Mouse (Mus musculus) embryonic facial prominence, embryonic 15.5 days (tissue): Measurements from ENCODE around the gene Asb2. TPM values are rescaled to one million over a fixed set of nuclear protein-coding genes. Genes with fewer than 3 reads are reported as not detected.

ENCODE experiments used
- ATAC-seq: fragments of 200-750 bp; cut with Nextera tagmentation; 2 replicates; pipeline ENCODE4 v1.8.0; 2017; ENCODE audit warnings: low read depth, moderate TSS enrichment; ENCODE audit not compliant: insufficient number of reproducible peaks, low FRiP score, low TSS enrichment
- H3K27ac ChIP-seq: fragments of 300-500 bp; sonication (generic); replicated peaks from 2 replicates; pipeline ENCODE4 v1.5.1; 2015; ENCODE audit warnings: mild to moderate bottlenecking, inconsistent platforms
- H3K27me3 ChIP-seq: fragments of 300-500 bp; sonication (generic); 2 replicates; pipeline ENCODE4 v1.6.1; 2015; ENCODE audit warnings: inconsistent platforms
- H3K36me3 ChIP-seq: fragments of 300-500 bp; sonication (generic); 2 replicates; pipeline ENCODE4 v1.6.1; 2015; ENCODE audit warnings: mild to moderate bottlenecking, inconsistent platforms
- H3K4me1 ChIP-seq: fragments of 300-500 bp; sonication (generic); 2 replicates; pipeline ENCODE4 v1.6.1; 2015; ENCODE audit warnings: inconsistent platforms
- H3K4me2 ChIP-seq: fragments of 300-500 bp; sonication (generic); replicated peaks from 2 replicates; pipeline ENCODE4 v1.6.1; 2015; ENCODE audit warnings: mild to moderate bottlenecking, inconsistent platforms
- H3K4me3 ChIP-seq: fragments of 300-500 bp; sonication (generic); replicated peaks from 2 replicates; pipeline ENCODE4 v1.5.1; 2015; ENCODE audit warnings: mild to moderate bottlenecking, inconsistent platforms
- H3K9ac ChIP-seq: fragments of 300-500 bp; sonication (generic); 2 replicates; pipeline ENCODE4 v1.6.1; 2015; ENCODE audit warnings: inconsistent platforms
- H3K9me3 ChIP-seq: fragments of 300-500 bp; sonication (generic); replicated peaks from 2 replicates; pipeline ENCODE4 v1.6.1; 2016; ENCODE audit warnings: inconsistent platforms
- WGBS: fragments of 180-500 bp; shearing (Covaris S2); methylation state at CpG from one replicate; pipeline ENCODE4 v1.1.7; 2015; 5-methylcytosine and 5-hydroxymethylcytosine counted together
- polyA plus RNA-seq: library from polyadenylated mRNA; unstranded; fragments of >200 nt; fragmentation: Nextera tagmentation; extraction: Ambion mirVana; gene quantifications from 2 replicates; pipeline ENCODE4 v1.2.1, GENCODE M21; 2015

Asb2 gene
- polyA plus RNA-seq, 1 experiment from 2014 or later: 7.5 TPM

DNA sequence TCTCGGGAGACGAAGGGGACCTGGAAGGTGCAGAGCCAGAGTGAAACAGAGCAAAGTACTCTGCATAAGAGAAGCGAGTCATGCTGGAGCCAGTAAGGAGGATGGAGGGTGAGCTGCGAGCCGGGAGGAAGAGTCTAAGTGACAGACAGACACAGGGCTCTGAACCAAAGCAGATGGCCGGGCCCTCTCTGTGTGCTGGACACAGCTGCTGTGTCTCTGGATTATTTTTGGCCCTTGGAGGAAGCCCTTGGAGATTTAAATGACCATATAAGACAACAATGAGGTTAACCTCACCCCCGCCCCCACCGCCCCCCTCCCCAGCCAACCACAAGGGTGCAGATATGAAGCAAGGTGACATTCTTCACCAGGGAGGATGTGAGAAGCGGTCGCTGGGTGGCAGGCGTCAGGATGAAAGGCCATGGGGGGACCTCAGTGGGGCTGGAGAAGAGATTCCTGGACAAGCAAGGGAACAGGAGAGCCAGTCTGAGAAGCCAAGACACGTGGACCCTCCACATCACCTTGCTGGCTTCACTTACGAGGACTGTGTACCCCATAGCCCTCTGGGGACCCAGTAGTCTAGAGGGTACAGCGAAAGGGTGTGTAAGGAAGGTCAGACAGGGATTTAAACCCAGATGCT, 17.5 kb downstream of the Asb2 start:
- 68% methylated on average over 14 of the region's 14 CpGs for WGBS
- H3K27ac ChIP-seq: no peak overlapping the region

DNA sequence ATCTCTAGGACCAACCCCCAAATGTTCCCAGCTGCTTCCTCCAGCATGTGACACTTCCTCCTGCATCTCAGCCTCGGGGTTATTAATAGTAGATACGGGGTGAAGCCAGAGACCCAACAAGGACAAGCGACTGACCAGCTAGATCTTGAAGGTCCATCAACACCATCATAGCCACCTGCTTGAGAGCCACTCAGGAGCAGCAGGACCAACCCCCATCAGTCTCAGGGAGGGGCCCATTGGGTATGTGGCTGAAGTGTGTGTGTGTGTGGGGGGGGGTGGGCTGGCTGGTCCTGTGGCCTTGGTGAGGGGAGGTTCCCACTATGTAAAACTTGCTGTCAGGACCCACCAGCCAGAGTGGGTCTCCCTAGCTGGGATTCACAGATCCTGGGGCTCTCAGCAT, 19.0 kb downstream of the Asb2 start:
- no peaks in the 10 kb centered on the region for H3K36me3 ChIP-seq
- no peaks in the 10 kb centered on the region for H3K9me3 ChIP-seq
- no peaks in the 10 kb centered on the region for H3K27me3 ChIP-seq
- WGBS: 76% methylated on average over 3 of the region's 3 CpGs
- H3K4me1 ChIP-seq: no peaks in the 10 kb centered on the region
- no peak for ATAC-seq
- no peak overlapping the region for H3K9ac ChIP-seq
- H3K4me3 ChIP-seq: no peak overlapping the region
- H3K4me2 ChIP-seq: no peak overlapping the region
- H3K27ac ChIP-seq: no peak overlapping the region

More for the DNA sequence above, 17.5 kb downstream of the Asb2 start:
- Histone ChIP-seq H3K9me3 (no peaks in the 10 kb centered on the region), H3K4me3 (no peak overlapping the region), H3K4me1 (no peaks in the 10 kb centered on the region), H3K9ac (no peak overlapping the region), H3K4me2 (no peak overlapping the region), H3K36me3 (no peaks in the 10 kb centered on the region), H3K27me3 (no peaks in the 10 kb centered on the region)
- ATAC-seq: no peak

DNA sequence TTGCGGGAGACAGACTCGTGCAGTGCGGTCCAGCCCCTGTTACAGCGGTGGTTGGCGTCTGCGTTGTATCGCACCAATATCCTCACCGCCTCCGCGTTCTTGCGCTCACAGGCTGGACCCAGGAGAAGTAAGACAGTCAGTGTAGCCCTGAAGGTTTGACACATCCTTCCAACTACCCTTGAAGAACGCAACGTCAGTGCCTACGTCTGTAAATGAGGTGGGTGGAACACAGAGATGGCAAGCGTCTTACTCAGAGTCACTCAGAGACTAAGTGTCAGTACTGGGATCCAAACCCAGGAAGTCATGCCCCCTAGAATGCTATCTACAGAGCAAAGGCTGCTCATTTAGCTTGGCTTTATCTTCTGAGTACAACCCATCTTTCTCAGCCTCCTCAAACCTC, 22.4 kb downstream of the Asb2 start:
- Histone ChIP-seq H3K4me3 (no peak overlapping the region), H3K9ac (no peak overlapping the region), H3K27me3 (no peaks in the 10 kb centered on the region), H3K36me3 (no peaks in the 10 kb centered on the region), H3K27ac (no peak overlapping the region), H3K4me2 (no peak overlapping the region), H3K9me3 (no peaks in the 10 kb centered on the region), H3K4me1 (no peaks in the 10 kb centered on the region)
- WGBS: 93% methylated on average over 15 of the region's 15 CpGs
- ATAC-seq: no peak

DNA sequence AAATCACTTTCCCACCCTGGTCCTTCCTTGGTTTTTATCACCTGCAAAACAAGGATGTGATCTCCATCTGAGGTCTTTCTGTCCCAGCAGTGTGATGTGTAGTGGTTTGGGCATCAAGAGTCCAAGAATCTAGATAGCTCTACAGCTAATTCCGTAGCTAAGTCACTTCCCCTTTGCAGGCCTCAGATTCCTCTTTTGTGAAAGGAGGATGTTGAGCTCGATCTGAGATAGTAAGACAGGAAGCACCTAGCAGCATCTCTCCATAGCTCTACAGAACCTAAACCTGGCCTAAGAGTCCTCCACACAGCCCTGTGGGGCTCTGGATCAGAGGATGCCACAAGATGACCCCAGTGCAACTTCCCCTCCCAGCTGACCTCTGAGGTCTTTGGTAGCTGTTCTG, 22.9 kb downstream of the Asb2 start:
- H3K4me1 ChIP-seq: no peaks in the 10 kb centered on the region
- H3K9me3 ChIP-seq: no peaks in the 10 kb centered on the region
- no peaks in the 10 kb centered on the region for H3K36me3 ChIP-seq
- H3K27me3 ChIP-seq: no peaks in the 10 kb centered on the region
- 79% methylated on average over 2 of the region's 2 CpGs for WGBS
- H3K9ac ChIP-seq: no peak overlapping the region
- no peak overlapping the region for H3K4me3 ChIP-seq
- no peak overlapping the region for H3K27ac ChIP-seq
- no peak for ATAC-seq
- no peak overlapping the region for H3K4me2 ChIP-seq

DNA sequence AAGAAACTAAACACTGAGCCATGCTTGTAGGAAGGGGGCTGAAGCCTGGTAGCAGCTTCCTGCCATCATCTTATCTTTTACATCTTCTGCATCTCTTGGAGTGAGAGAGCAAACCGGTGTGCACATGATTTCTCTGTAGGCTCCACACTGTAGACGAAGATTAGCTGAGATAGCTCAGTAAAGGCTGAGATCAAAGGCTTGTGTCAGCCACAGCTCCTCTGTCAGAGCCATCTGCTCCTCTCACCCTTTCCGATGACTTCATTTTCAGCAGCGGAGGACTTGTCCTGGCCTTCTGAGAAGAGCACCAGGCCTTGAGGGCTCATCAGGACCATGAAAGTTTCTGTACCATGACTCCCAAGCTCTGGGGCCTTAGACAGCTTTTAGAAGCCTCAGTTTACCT, 24.3 kb downstream of the Asb2 start:
- H3K4me1 ChIP-seq: no peaks in the 10 kb centered on the region
- WGBS: 55% methylated on average over 4 of the region's 4 CpGs
- no peak overlapping the region for H3K4me3 ChIP-seq
- no peak overlapping the region for H3K4me2 ChIP-seq
- H3K27me3 ChIP-seq: no peaks in the 10 kb centered on the region
- no peaks in the 10 kb centered on the region for H3K9me3 ChIP-seq
- no peaks in the 10 kb centered on the region for H3K36me3 ChIP-seq
- no peak overlapping the region for H3K27ac ChIP-seq
- no peak overlapping the region for H3K9ac ChIP-seq
- ATAC-seq: no peak

DNA sequence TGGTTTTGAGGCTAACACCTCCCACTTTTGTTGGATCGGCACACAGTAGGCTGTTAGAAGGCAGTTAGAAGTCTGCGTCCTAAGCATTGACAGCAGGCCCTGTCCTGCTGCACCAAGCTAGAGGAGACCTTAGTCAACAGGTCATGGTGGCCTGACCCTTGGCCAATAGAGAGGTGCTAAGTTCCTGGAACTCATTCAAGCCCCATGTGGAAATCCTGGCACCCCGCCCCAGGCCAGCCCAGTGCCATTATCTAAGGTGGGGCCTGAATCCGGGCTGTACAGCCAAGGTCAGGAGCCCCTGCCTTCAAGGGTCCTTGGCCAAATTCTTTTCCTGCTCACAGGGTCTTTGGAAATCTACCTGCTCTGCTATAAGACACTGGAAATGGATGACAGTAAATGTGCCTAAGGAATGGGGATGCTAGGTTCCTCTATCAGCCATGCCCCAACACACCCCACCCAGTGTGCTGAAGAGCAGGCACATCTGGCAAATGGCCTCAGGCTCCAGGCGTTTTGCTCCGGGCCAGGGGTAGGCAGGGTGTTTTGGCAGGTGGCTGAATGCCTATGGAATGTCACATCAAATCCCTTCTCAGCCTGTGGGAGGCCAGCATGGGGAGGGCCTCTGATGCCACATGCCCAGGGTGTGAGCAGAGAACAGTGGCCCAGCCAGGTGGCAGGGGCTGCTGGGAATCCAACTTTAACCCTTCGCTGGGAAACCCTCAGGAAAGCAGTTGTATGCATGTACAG, 27.2 kb downstream of the Asb2 start:
- Histone ChIP-seq H3K4me2 (no peak overlapping the region), H3K36me3 (no peaks in the 10 kb centered on the region), H3K4me3 (no peak overlapping the region), H3K27me3 (peaks cover 16% of the 10 kb centered on the region), H3K9me3 (no peaks in the 10 kb centered on the region), H3K9ac (no peak overlapping the region), H3K27ac (no peak overlapping the region), H3K4me1 (peaks cover 7% of the 10 kb centered on the region)
- WGBS: 49% methylated on average over 7 of the region's 7 CpGs
- ATAC-seq: no peak

DNA sequence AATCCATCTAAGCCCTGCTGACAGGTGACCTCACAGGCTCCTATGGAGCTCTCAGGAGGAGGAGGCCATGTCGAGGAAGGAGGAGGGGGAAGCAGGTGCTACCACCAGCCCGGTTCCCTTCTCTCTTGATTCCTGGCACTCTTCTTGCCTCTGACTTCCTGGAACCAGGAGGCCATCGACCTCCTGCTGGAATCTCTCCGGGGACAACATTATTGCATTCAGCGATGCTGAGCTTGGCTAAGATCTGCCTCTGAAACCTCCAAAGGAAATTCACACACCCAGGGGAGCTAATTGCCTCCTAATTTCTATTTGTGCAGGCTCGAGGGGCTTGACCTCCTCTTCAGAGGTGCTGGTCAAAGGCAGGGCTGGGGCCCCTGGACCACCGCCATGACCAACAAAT, 28.7 kb downstream of the Asb2 start:
- no peak for ATAC-seq
- H3K4me1 ChIP-seq: peaks cover 7% of the 10 kb centered on the region
- no peak overlapping the region for H3K27ac ChIP-seq
- 22% methylated on average over 7 of the region's 7 CpGs for WGBS
- no peak overlapping the region for H3K9ac ChIP-seq
- no peaks in the 10 kb centered on the region for H3K36me3 ChIP-seq
- no peak overlapping the region for H3K4me3 ChIP-seq
- peaks cover 17% of the 10 kb centered on the region for H3K27me3 ChIP-seq
- no peaks in the 10 kb centered on the region for H3K9me3 ChIP-seq
- H3K4me2 ChIP-seq: no peak overlapping the region

DNA sequence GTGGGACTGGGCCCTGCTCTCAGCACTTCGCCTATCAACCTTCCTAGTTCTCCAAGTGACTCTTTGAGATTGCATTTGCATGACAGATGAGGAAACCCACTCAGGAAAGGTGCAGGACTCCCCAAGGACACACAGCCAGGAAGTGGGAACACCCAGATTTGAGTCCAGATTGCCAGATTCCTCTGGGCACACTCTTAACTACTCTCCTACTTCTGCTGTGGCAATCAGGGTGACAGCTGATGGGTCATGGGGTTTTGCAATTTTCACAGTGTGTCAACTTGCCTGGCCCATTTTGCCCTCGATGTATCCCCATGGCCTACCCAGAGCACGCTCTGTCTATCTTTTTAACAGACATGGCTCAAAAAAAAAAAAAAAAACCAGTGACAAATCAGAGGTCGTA, 29.2 kb downstream of the Asb2 start:
- H3K27ac ChIP-seq: no peak overlapping the region
- peaks cover 17% of the 10 kb centered on the region for H3K27me3 ChIP-seq
- 58% methylated on average over 4 of the region's 4 CpGs for WGBS
- no peaks in the 10 kb centered on the region for H3K36me3 ChIP-seq
- H3K9ac ChIP-seq: no peak overlapping the region
- H3K9me3 ChIP-seq: no peaks in the 10 kb centered on the region
- no peak overlapping the region for H3K4me2 ChIP-seq
- no peak for ATAC-seq
- peaks cover 7% of the 10 kb centered on the region for H3K4me1 ChIP-seq
- H3K4me3 ChIP-seq: no peak overlapping the region

DNA sequence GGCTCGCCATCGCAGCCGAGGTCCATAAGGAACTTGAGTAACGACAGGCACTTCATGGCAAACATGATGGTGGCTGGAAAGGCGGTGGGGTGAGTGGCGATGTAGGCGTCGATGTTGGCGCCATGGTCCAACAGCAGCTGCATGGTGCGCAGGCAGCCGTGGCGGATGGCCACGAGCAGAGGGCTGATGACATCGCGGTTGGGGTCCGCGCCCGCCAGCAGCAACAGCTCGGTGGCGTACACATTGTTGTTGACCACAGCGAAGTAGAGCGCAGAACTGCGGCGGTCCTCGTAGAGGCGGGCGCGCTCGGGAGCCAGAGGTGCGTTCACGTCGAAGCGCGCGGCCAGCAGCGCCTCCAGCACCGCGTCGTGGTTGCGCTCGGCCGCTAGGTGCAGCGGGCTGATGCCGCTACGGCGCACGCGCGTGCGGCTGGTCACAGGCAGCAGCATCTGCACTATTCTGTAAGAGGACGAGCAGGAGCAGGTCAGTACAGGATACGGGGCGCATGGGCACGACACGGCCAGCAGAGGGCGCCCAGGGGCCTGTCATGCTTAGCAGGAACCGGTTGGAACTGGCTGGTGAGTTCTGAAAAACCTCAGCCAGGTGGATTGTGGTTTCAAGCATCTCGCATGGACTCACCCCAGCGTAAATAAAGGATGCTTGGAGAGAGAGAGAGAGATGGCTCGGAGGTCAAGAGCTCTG, 30.5 kb downstream of the Asb2 start:
- peak; percentile 78 for ATAC-seq
- Histone ChIP-seq H3K4me3 (peak overlapping the region; percentile 39), H3K36me3 (no peaks in the 10 kb centered on the region), H3K4me2 (peak overlapping the region; percentile 74), H3K9ac (0 out of 2 replicates have a peak overlapping the region, but pooled peaks have one; percentile 12), H3K9me3 (no peaks in the 10 kb centered on the region), H3K27ac (no peak overlapping the region), H3K4me1 (peaks cover 7% of the 10 kb centered on the region), H3K27me3 (peaks cover 17% of the 10 kb centered on the region)
- WGBS: 7% methylated on average over 60 of the region's 60 CpGs

DNA sequence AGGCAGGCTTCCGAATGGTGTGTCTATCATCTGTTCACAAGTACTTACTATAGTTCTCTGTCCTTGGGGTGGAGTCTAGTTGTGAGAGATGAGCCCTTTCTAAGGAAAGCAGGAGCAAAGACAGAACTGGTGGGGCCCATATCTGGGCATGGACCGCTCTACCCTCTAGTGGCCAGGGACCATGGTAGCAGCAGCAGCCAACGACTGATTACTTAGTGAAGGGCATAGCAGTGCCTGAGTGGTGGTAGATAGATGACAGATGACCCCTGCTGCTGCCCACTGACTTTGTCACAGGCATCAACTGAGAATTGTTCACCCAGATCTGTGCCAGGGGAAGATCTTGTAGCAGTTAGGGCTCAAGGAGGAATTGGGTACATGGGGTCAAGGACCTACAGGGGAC, 33.0 kb downstream of the Asb2 start:
- Histone ChIP-seq H3K36me3 (no peaks in the 10 kb centered on the region), H3K27ac (no peak overlapping the region), H3K4me3 (no peak overlapping the region), H3K9ac (no peak overlapping the region), H3K27me3 (peaks cover 17% of the 10 kb centered on the region), H3K4me2 (no peak overlapping the region), H3K4me1 (peaks cover 7% of the 10 kb centered on the region), H3K9me3 (no peaks in the 10 kb centered on the region)
- 29% methylated on average over 3 of the region's 3 CpGs for WGBS
- no peak for ATAC-seq

DNA sequence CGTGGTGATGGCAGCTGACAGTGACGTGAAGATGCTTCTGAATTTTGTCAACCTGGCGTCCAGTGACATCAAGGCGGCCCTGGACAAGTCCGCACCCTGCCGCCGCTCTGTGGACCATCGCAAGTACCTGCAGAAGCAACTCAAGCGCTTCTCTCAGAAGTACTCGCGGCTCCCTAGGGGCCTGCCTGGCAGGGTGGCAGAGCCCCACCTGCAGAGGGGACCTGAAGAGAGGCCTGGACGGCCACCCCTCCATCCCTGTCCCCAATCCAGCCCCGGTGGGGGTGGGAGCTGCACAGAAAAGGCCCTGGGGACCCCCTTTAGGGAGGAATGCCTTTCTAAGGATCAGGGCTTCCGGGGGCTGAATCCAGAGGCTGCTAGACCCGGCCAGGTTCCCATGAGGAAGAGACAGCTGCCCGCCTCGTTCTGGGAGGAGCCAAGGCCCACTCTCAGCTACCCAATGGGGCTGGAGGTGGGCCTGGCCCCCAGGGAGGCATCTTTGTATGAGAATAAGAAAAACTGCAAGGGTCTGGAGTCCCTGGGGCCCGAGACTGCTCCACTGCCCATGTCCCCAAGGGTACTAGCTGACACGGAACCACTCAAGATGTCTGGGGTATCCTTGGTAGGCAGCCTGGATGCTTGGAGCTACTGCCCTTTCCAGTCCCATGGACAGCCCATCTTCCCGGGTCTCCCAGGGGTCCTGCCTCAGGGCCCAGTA, 39.8 kb downstream of the Asb2 start:
- H3K27ac ChIP-seq: no peak overlapping the region
- peaks cover 5% of the 10 kb centered on the region for H3K4me1 ChIP-seq
- no peak overlapping the region for H3K4me2 ChIP-seq
- no peak overlapping the region for H3K4me3 ChIP-seq
- ATAC-seq: no peak
- no peaks in the 10 kb centered on the region for H3K9me3 ChIP-seq
- H3K9ac ChIP-seq: no peak overlapping the region
- no peaks in the 10 kb centered on the region for H3K36me3 ChIP-seq
- H3K27me3 ChIP-seq: peaks cover 30% of the 10 kb centered on the region
- WGBS: 36% methylated on average over 20 of the region's 20 CpGs
